In genomic region chr1:193476805-193477204, GRCm38 (mm10) we compare ENCODE assay signal across 22 mouse cellular contexts.
"Had no signal": no experiment of that assay in that cellular context is flagged by ENCODE, and none has a peak within 500 bp of the region (broad histone marks: within the 10 kb centered on the region; RNA-seq: fewer than 3 reads in every experiment).

No protein-coding gene starts in this region.

- ATAC-seq: hindbrain, embryonic 16.5 days; inflammation-experienced regulatory T-cells, adult 6 months; intestine, embryonic 15.5 days; intestine, postnatal 0 days; liver, embryonic 12.5 days had no signal

- H3K36me3 ChIP-seq: heart, embryonic 12.5 days; intestine, embryonic 15.5 days; limb, embryonic 15.5 days; liver, embryonic 12.5 days had no signal

- H3K9me3 ChIP-seq: heart, embryonic 12.5 days; intestine, embryonic 15.5 days; limb, embryonic 15.5 days; liver, embryonic 12.5 days had no signal

- H3K27ac ChIP-seq: heart, adult 2 months; hindbrain, embryonic 14.5 days; intestine, embryonic 15.5 days; layer of hippocampus, adult 2 months; left cerebral cortex, adult 2 months; limb, embryonic 15.5 days; liver, embryonic 12.5 days; liver, embryonic 14.5 days had no signal

- DNase-seq: gastrocnemius, postnatal 14 days; gastrocnemius, postnatal 36 days; heart, adult 11 months; heart, adult 2 months; heart, postnatal 14 days; heart, postnatal 36 days; kidney, adult 18-20 months; kidney, adult 8-10 months; kidney, postnatal 10 days; kidney, postnatal 25 days; kidney, postnatal 4 days had no signal

- H3K27me3 ChIP-seq: heart, embryonic 12.5 days; intestine, embryonic 15.5 days; limb, embryonic 15.5 days; liver, embryonic 12.5 days had no signal

- H3K4me1 ChIP-seq: heart, embryonic 12.5 days; intestine, embryonic 15.5 days; limb, embryonic 15.5 days; liver, embryonic 12.5 days had no signal

- H3K4me2 ChIP-seq: heart, embryonic 12.5 days; hindbrain, embryonic 14.5 days; intestine, embryonic 15.5 days; limb, embryonic 15.5 days; liver, embryonic 12.5 days had no signal

- H3K9ac ChIP-seq: heart, embryonic 12.5 days; hindbrain, embryonic 14.5 days; intestine, embryonic 15.5 days; limb, embryonic 15.5 days; liver, embryonic 12.5 days; liver, embryonic 14.5 days had no signal

- H3K4me3 ChIP-seq: heart, adult 2 months; heart, embryonic 12.5 days; intestine, embryonic 15.5 days; layer of hippocampus, adult 2 months; left cerebral cortex, adult 2 months; limb, embryonic 15.5 days; liver, embryonic 12.5 days had no signal
